Mouse (Mus musculus) lung, embryonic 14.5 days (tissue): Measurements from ENCODE around the gene Rap1gap. TPM values are rescaled to one million over a fixed set of nuclear protein-coding genes. Genes with fewer than 3 reads are reported as not detected.

Source experiments
- ATAC-seq: fragments of 200-750 bp; cut with Nextera tagmentation; 2 replicates; pipeline ENCODE4 v1.8.0; 2017; ENCODE audit warnings: mild to moderate bottlenecking, moderate TSS enrichment, moderate library complexity; ENCODE audit not compliant: insufficient read depth
- DNase-seq: peaks from one replicate; pipeline ENCODE4 v3.0.0-alpha.2; 2015
- H3K27ac ChIP-seq: fragments of 300-500 bp; sonication (generic); 2 replicates; pipeline ENCODE4 v1.5.1; 2014; ENCODE audit warnings: low read depth, mild to moderate bottlenecking, moderate library complexity
- H3K27me3 ChIP-seq: fragments of 300-500 bp; sonication (generic); 2 replicates; pipeline ENCODE4 v1.6.1; 2014; ENCODE audit warnings: low read length, control low read depth; ENCODE audit not compliant: insufficient read depth
- H3K36me3 ChIP-seq: fragments of 300-500 bp; sonication (generic); 2 replicates; pipeline ENCODE4 v1.6.1; 2014; ENCODE audit warnings: control low read depth; ENCODE audit not compliant: insufficient read depth
- H3K4me1 ChIP-seq: fragments of 300-500 bp; sonication (generic); 2 replicates; pipeline ENCODE4 v1.6.1; 2014; ENCODE audit warnings: antibody characterized with exemption, control low read depth; ENCODE audit not compliant: insufficient read depth
- H3K4me2 ChIP-seq: fragments of 300-500 bp; sonication (generic); 2 replicates; pipeline ENCODE4 v1.6.1; 2014; ENCODE audit warnings: mild to moderate bottlenecking
- H3K4me3 ChIP-seq: fragments of 300-500 bp; sonication (generic); 2 replicates; pipeline ENCODE4 v1.5.1; 2014; ENCODE audit warnings: low read depth, low read length
- H3K9ac ChIP-seq: fragments of 300-500 bp; sonication (generic); 2 replicates; pipeline ENCODE4 v1.6.1; 2014
- H3K9me3 ChIP-seq: fragments of 300-500 bp; sonication (generic); 2 replicates; pipeline ENCODE4 v1.6.1; 2016; ENCODE audit warnings: low read depth, low read length, control low read depth
- CTCF ChIP-seq: IDR thresholded peaks from 2 replicates; pipeline ENCODE4 v1.5.1; 2016; ENCODE audit warnings: antibody characterized with exemption, low read depth
- WGBS: fragments of 180-500 bp; shearing (Covaris S2); extraction: QIAGEN DNeasy Blood & Tissue Kit; methylation state at CpG from one replicate; pipeline ENCODE4 v1.1.7; 2014; 5-methylcytosine and 5-hydroxymethylcytosine counted together
- polyA plus RNA-seq: library from polyadenylated mRNA; unstranded; fragments of >200 nt; fragmentation: Nextera tagmentation; extraction: Ambion mirVana; gene quantifications from 2 replicates; pipeline ENCODE4 v1.2.1, GENCODE M21; 2014

Gene Rap1gap
- polyA plus RNA-seq, 1 experiment from 2014 or later: 8.4 TPM

- 83% methylated on average over 6 of the region's 6 CpGs for WGBS
- no peak overlapping the region for H3K27ac ChIP-seq
- ATAC-seq (no peak), DNase-seq (no peak)
- H3K36me3 ChIP-seq: peaks cover 17% of the 10 kb centered on the region
- no peak overlapping the region for H3K9ac ChIP-seq
- no peak for TF ChIP-seq CTCF
- no peak overlapping the region for H3K4me3 ChIP-seq
- H3K9me3 ChIP-seq: no peaks in the 10 kb centered on the region
- peaks cover 33% of the 10 kb centered on the region for H3K27me3 ChIP-seq
- H3K4me1 ChIP-seq: no peaks in the 10 kb centered on the region
- H3K4me2 ChIP-seq: no peak overlapping the region
Measured at GRCm38 (mm10) chr4:137661547-137661946, 3.0 kb upstream of the Rap1gap start.

- Histone ChIP-seq H3K4me1 (no peaks in the 10 kb centered on the region), H3K9ac (no peak overlapping the region), H3K36me3 (0 out of 2 replicates have a peak, but pooled peaks cover 5% of the 10 kb centered on the region), H3K27ac (no peak overlapping the region), H3K9me3 (no peaks in the 10 kb centered on the region), H3K4me2 (no peak overlapping the region), H3K4me3 (no peak overlapping the region), H3K27me3 (peaks cover 37% of the 10 kb centered on the region)
- ATAC-seq (no peak), DNase-seq (no peak)
- no peak for TF ChIP-seq CTCF
- 77% methylated on average over 4 of the region's 4 CpGs for WGBS
Measured at GRCm38 (mm10) chr4:137663491-137663890, 1.0 kb upstream of the Rap1gap start.

GRCm38 (mm10) chr4:137664980-137665675, 602 bp downstream of the Rap1gap start:
- WGBS: 12% methylated on average over 15 of the region's 15 CpGs
- H3K36me3 ChIP-seq: no peaks in the 10 kb centered on the region
- peak overlapping the region; percentile 89 for H3K4me2 ChIP-seq
- no peaks in the 10 kb centered on the region for H3K4me1 ChIP-seq
- DNase-seq (no peak), ATAC-seq (peak; percentile 6; the same call in 1 of the 2 replicates)
- H3K9me3 ChIP-seq: no peaks in the 10 kb centered on the region
- H3K4me3 ChIP-seq: peak overlapping the region; percentile 48
- TF ChIP-seq CTCF: no peak
- peaks cover 37% of the 10 kb centered on the region for H3K27me3 ChIP-seq
- H3K9ac ChIP-seq: peak overlapping the region; percentile 55
- no peak overlapping the region for H3K27ac ChIP-seq

- no peak overlapping the region for H3K9ac ChIP-seq
- WGBS: 84% methylated on average over 5 of the region's 5 CpGs
- DNase-seq: no peak
Measured at GRCm38 (mm10) chr4:137665791-137666190, 1.3 kb downstream of the Rap1gap start.

GRCm38 (mm10) chr4:137666283-137666957, 1.9 kb downstream of the Rap1gap start:
- H3K27ac ChIP-seq: no peak overlapping the region
- no peak for TF ChIP-seq CTCF
- DNase-seq (no peak), ATAC-seq (no peak)
- no peak overlapping the region for H3K9ac ChIP-seq
- 53% methylated on average over 5 of the region's 5 CpGs for WGBS
- no peaks in the 10 kb centered on the region for H3K9me3 ChIP-seq
- H3K4me3 ChIP-seq: no peak overlapping the region
- no peak overlapping the region for H3K4me2 ChIP-seq
- no peaks in the 10 kb centered on the region for H3K36me3 ChIP-seq
- peaks cover 37% of the 10 kb centered on the region for H3K27me3 ChIP-seq
- no peaks in the 10 kb centered on the region for H3K4me1 ChIP-seq

More at GRCm38 (mm10) chr4:137665791-137666190, 1.3 kb downstream of the Rap1gap start:
- TF ChIP-seq CTCF: no peak
- H3K9me3 ChIP-seq: no peaks in the 10 kb centered on the region
- no peak for ATAC-seq
- no peaks in the 10 kb centered on the region for H3K36me3 ChIP-seq
- H3K27ac ChIP-seq: no peak overlapping the region
- H3K4me2 ChIP-seq: no peak overlapping the region
- no peak overlapping the region for H3K4me3 ChIP-seq
- H3K27me3 ChIP-seq: peaks cover 37% of the 10 kb centered on the region
- no peaks in the 10 kb centered on the region for H3K4me1 ChIP-seq

GRCm38 (mm10) chr4:137666958-137667345, 2.4 kb downstream of the Rap1gap start:
- no peak overlapping the region for H3K4me2 ChIP-seq
- 60% methylated on average over 8 of the region's 8 CpGs for WGBS
- H3K27ac ChIP-seq: no peak overlapping the region
- peaks cover 37% of the 10 kb centered on the region for H3K27me3 ChIP-seq
- H3K9ac ChIP-seq: no peak overlapping the region
- ATAC-seq (no peak), DNase-seq (no peak)
- no peaks in the 10 kb centered on the region for H3K9me3 ChIP-seq
- no peaks in the 10 kb centered on the region for H3K4me1 ChIP-seq
- no peak for TF ChIP-seq CTCF
- no peaks in the 10 kb centered on the region for H3K36me3 ChIP-seq
- H3K4me3 ChIP-seq: no peak overlapping the region

GRCm38 (mm10) chr4:137667747-137668146, 3.2 kb downstream of the Rap1gap start:
- Histone ChIP-seq H3K36me3 (no peaks in the 10 kb centered on the region), H3K27me3 (peaks cover 37% of the 10 kb centered on the region), H3K4me3 (no peak overlapping the region), H3K4me1 (no peaks in the 10 kb centered on the region), H3K4me2 (no peak overlapping the region), H3K27ac (no peak overlapping the region), H3K9ac (no peak overlapping the region), H3K9me3 (no peaks in the 10 kb centered on the region)
- peak; percentile 72 for DNase-seq
- no peak for TF ChIP-seq CTCF
- 35% methylated on average over 5 of the region's 5 CpGs for WGBS
- no peak for ATAC-seq
